Mouse (Mus musculus): Measurements from ENCODE around the gene Gypa. TPM values are rescaled to one million over a fixed set of nuclear protein-coding genes. Genes with fewer than 3 reads are reported as not detected.
A peak's percentile ranks its signal among the peaks of the same experiment; 100 is the strongest.

Gypa gene
- total and polyA plus RNA-seq, 3 experiments, result 3.5 to 227 (median 35.0) TPM

GRCm38 (mm10) chr8:80478156-80478555, 15.4 kb upstream of the Gypa start:
- no peaks in the 10 kb centered on the region for H3K9me3 ChIP-seq (replicated peaks)
- H3K36me3 ChIP-seq (replicated peaks), result no peaks in the 10 kb centered on the region
- H3K4me1 ChIP-seq (ENCODE audit: insufficient read depth, low read depth, low read length), result peaks cover 7% of the 10 kb centered on the region
- no peak overlapping the region for H3K4me3 ChIP-seq (ENCODE audit: low read depth, low read length)
- TF ChIP-seq TAL1 (conservative IDR thresholded peaks at IDR 0.05; ENCODE audit: low read depth, low read length) (no peak), GATA1 (IDR thresholded peaks at IDR 0.05; ENCODE audit: borderline replicate concordance, low read length) (no peak), CTCF (IDR thresholded peaks at IDR 0.05; ENCODE audit: low read depth, low read length) (no peak), POLR2AphosphoS5 (IDR thresholded peaks at IDR 0.05; ENCODE audit: insufficient replicate concordance, low read depth, low read length) (no peak), GATA2 (IDR thresholded peaks at IDR 0.05; ENCODE audit: borderline replicate concordance, low read depth, low read length) (no peak)
- peaks cover 16% of the 10 kb centered on the region for H3K27me3 ChIP-seq (ENCODE audit: insufficient read depth, low read length)
- no peak for DNase-seq (ENCODE audit: low spot score)
- no peak for ATAC-seq (ENCODE audit: extremely low read depth, insufficient number of reproducible peaks, low FRiP score, poor library complexity, severe bottlenecking)

GRCm38 (mm10) chr8:80479129-80479528, 14.5 kb upstream of the Gypa start:
- no peak overlapping the region for H3K4me3 ChIP-seq (ENCODE audit: low read depth, low read length)
- no peaks in the 10 kb centered on the region for H3K36me3 ChIP-seq (replicated peaks)
- TF ChIP-seq GATA1 (IDR thresholded peaks at IDR 0.05; ENCODE audit: borderline replicate concordance, low read length) (no peak), TAL1 (conservative IDR thresholded peaks at IDR 0.05; ENCODE audit: low read depth, low read length) (no peak), CTCF (IDR thresholded peaks at IDR 0.05; ENCODE audit: low read depth, low read length) (no peak)
- DNase-seq (ENCODE audit: low spot score) (no peak), ATAC-seq (ENCODE audit: extremely low read depth, insufficient number of reproducible peaks, low FRiP score, poor library complexity, severe bottlenecking) (no peak)
- peaks cover 10% of the 10 kb centered on the region for H3K4me1 ChIP-seq (ENCODE audit: insufficient read depth, low read depth, low read length)
- H3K27me3 ChIP-seq (ENCODE audit: insufficient read depth, low read length), result peaks cover 16% of the 10 kb centered on the region
- no peaks in the 10 kb centered on the region for H3K9me3 ChIP-seq (replicated peaks)

GRCm38 (mm10) chr8:80482173-80482572, 11.4 kb upstream of the Gypa start:
- Histone ChIP-seq H3K36me3 (replicated peaks) (no peaks in the 10 kb centered on the region), H3K4me1 (ENCODE audit: insufficient read depth, low read depth, low read length) (peaks cover 10% of the 10 kb centered on the region), H3K9me3 (replicated peaks) (no peaks in the 10 kb centered on the region), H3K27me3 (ENCODE audit: insufficient read depth, low read length) (peaks cover 16% of the 10 kb centered on the region), H3K4me3 (ENCODE audit: low read depth, low read length) (no peak overlapping the region)
- TF ChIP-seq GATA2 (IDR thresholded peaks at IDR 0.05; ENCODE audit: borderline replicate concordance, low read depth, low read length), result no peak
- TF ChIP-seq GATA1 (IDR thresholded peaks at IDR 0.05; ENCODE audit: borderline replicate concordance, low read length), result no peak
- no peak for TF ChIP-seq CTCF (IDR thresholded peaks at IDR 0.05; ENCODE audit: low read depth, low read length)
- no peak for TF ChIP-seq POLR2AphosphoS5 (IDR thresholded peaks at IDR 0.05; ENCODE audit: insufficient replicate concordance, low read depth, low read length)
- no peak for TF ChIP-seq TAL1 (conservative IDR thresholded peaks at IDR 0.05; ENCODE audit: low read depth, low read length)
- no peak for ATAC-seq (ENCODE audit: extremely low read depth, insufficient number of reproducible peaks, low FRiP score, poor library complexity, severe bottlenecking)
- no peak for DNase-seq (ENCODE audit: low spot score)

GRCm38 (mm10) chr8:80482822-80483774, 10.5 kb upstream of the Gypa start:
- no peaks in the 10 kb centered on the region for H3K36me3 ChIP-seq (replicated peaks)
- H3K4me3 ChIP-seq (ENCODE audit: low read depth, low read length), result no peak overlapping the region
- DNase-seq (ENCODE audit: low spot score), result no peak
- H3K4me1 ChIP-seq (ENCODE audit: insufficient read depth, low read depth, low read length), result peaks cover 10% of the 10 kb centered on the region
- peaks cover 21% of the 10 kb centered on the region for H3K27me3 ChIP-seq (ENCODE audit: insufficient read depth, low read length)
- ATAC-seq (ENCODE audit: extremely low read depth, insufficient number of reproducible peaks, low FRiP score, poor library complexity, severe bottlenecking), result no peak
- TF ChIP-seq GATA1 (IDR thresholded peaks at IDR 0.05; ENCODE audit: borderline replicate concordance, low read length), result no peak
- TF ChIP-seq GATA2 (IDR thresholded peaks at IDR 0.05; ENCODE audit: borderline replicate concordance, low read depth, low read length), result no peak
- TF ChIP-seq POLR2AphosphoS5 (IDR thresholded peaks at IDR 0.05; ENCODE audit: insufficient replicate concordance, low read depth, low read length), result no peak
- no peaks in the 10 kb centered on the region for H3K9me3 ChIP-seq (replicated peaks)

GRCm38 (mm10) chr8:80491562-80491961, 2.0 kb upstream of the Gypa start:
- no peak overlapping the region for H3K4me3 ChIP-seq (ENCODE audit: low read depth, low read length)
- DNase-seq (ENCODE audit: low spot score) (no peak), ATAC-seq (ENCODE audit: extremely low read depth, insufficient number of reproducible peaks, low FRiP score, poor library complexity, severe bottlenecking) (no peak)
- peaks cover 10% of the 10 kb centered on the region for H3K36me3 ChIP-seq (replicated peaks)
- TF ChIP-seq CTCF (IDR thresholded peaks at IDR 0.05; ENCODE audit: low read depth, low read length), result no peak
- no peak for TF ChIP-seq POLR2AphosphoS5 (IDR thresholded peaks at IDR 0.05; ENCODE audit: insufficient replicate concordance, low read depth, low read length)
- no peak for TF ChIP-seq GATA2 (IDR thresholded peaks at IDR 0.05; ENCODE audit: borderline replicate concordance, low read depth, low read length)
- TF ChIP-seq TAL1 (conservative IDR thresholded peaks at IDR 0.05; ENCODE audit: low read depth, low read length), result no peak
- TF ChIP-seq GATA1 (IDR thresholded peaks at IDR 0.05; ENCODE audit: borderline replicate concordance, low read length), result no peak
- no peaks in the 10 kb centered on the region for H3K9me3 ChIP-seq (replicated peaks)
- peaks cover 10% of the 10 kb centered on the region; the same call in 1 of the 2 replicates for H3K27me3 ChIP-seq (ENCODE audit: insufficient read depth, low read length)
- H3K4me1 ChIP-seq (ENCODE audit: insufficient read depth, low read depth, low read length), result peaks cover 41% of the 10 kb centered on the region

GRCm38 (mm10) chr8:80492987-80493441, 567 bp upstream of the Gypa start:
- H3K9me3 ChIP-seq (replicated peaks), result no peaks in the 10 kb centered on the region
- no peak for ATAC-seq (ENCODE audit: extremely low read depth, insufficient number of reproducible peaks, low FRiP score, poor library complexity, severe bottlenecking)
- peaks cover 18% of the 10 kb centered on the region for H3K36me3 ChIP-seq (replicated peaks)
- peaks cover 2% of the 10 kb centered on the region; the same call in 1 of the 2 replicates for H3K27me3 ChIP-seq (ENCODE audit: insufficient read depth, low read length)
- H3K4me3 ChIP-seq (ENCODE audit: low read depth, low read length), result peak overlapping the region; percentile 70
- peak; percentile 18 for DNase-seq (ENCODE audit: low spot score)
- peaks cover 56% of the 10 kb centered on the region for H3K4me1 ChIP-seq (ENCODE audit: insufficient read depth, low read depth, low read length)
- TF ChIP-seq GATA1 (IDR thresholded peaks at IDR 0.05; ENCODE audit: borderline replicate concordance, low read length) (no peak), GATA2 (IDR thresholded peaks at IDR 0.05; ENCODE audit: borderline replicate concordance, low read depth, low read length) (no peak)

Data from G1E (cell line).